Mouse (Mus musculus): Measurements from ENCODE around the gene Gm3952.

The Gm3952 gene

GRCm38 (mm10) chr8:128798594-128798993 is at the start of gene Gm3952:
Gene Gm3952 (minus strand): TSS chr8:128798694.
- DNase-seq (ENCODE audit: low spot score): no peak

GRCm38 (mm10) chr8:128843749-128844148 is 45.3 kb upstream of the Gm3952 start:
- no peak for DNase-seq (ENCODE audit: low spot score)

DNA sequence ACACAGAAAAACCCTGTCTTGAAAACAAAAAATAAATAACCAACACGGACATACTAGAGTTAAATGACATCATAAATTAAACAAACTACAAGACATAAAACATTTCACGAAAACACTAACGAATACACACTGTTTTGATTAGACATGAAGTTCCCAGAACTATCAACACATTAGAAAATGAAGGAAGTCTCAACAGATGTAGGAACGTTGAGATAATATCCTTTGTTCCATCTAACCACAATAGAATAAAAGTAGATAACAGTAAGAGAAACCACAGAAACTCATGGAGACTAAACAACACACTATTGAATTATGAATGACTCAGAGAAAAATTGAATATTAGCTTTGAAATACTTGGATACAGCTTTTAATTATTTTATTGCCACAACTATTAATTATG is 14.0 kb upstream of the Gm3952 start:
- no peak for DNase-seq (ENCODE audit: low spot score)

DNA sequence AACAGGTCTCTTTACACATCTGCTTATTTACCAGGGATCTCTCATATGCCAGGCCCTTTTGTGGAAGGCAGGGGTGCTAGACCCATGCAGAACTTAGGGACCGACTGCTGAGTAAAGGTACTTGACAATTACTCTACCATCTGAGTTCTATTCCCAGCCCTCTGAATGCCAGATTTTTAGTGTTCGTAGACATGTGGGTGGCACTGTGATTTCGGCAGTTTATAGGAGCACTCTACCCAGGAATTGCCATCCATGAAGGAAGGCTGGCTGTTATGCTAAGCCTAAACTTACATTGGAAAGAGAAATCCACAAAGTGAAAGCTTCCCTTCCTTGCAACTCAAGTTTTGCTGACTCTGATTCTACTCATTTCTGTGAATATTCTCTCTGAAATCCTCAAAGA is 62.8 kb downstream of the Gm3952 start:
- DNase-seq (ENCODE audit: low spot score): no peak

- DNase-seq (ENCODE audit: low spot score): no peak
Observed at GRCm38 (mm10) chr8:128734118-128734517, 64.4 kb downstream of the Gm3952 start.

GRCm38 (mm10) chr8:128732254-128732653 is 66.2 kb downstream of the Gm3952 start:
- no peak for DNase-seq (ENCODE audit: low spot score)

DNA sequence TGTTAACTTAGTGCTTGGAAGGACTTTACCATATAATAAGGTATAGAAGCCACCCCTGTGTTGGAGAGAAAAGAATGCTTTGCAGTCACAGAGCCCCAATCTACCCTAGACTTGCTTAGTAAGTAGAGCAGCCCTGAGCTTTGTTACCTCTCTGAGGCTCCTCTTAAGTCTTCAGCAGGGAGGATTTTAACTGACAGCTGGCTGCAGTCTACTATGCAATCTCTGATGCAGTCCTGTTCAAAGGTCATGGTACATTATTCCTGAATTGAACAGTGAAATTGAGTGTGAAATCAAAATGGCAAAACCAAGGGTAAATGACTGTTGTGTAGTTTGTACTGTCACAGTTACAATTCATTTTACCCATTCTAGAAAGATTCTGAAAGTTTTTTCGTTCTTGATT is 71.3 kb downstream of the Gm3952 start:
- DNase-seq (ENCODE audit: low spot score): no peak

DNA sequence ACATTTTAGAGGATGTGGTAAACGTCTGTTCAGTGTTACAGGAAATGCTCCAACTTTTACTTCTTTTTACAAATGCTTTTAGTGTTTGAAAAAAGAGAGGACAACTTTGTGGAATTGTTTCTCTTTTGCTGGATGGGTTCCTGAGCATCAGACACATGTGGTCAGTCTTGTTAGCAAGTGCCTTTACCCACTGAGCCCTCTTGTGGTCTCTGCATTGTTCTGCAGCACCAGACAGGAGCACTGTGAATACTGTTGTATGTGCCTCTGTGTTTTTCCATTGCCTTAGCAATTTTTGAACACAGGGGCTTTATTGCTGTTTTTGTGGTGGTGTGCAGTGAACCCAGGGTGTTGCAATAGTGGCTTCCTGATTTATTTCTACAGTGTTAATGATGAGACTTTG is 73.7 kb downstream of the Gm3952 start:
- DNase-seq (ENCODE audit: low spot score): no peak

DNA sequence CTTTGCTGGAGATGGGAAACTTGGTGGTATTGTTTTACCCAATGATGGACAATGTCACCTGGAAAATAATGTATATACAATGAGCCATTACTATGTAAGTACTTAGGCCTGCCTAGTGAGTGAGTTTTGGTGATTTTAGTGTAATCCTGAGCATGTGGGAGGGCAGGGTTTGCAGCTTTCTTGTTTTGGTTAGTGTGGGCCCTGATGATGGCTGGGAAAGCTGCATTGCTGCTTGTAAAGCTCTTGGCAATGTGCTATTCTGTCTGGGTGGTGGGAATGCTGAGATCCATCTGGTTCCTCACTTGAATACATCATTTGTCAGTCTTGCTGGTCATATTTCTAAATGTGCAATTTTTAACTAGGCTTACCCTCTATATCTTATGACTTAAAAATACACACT is 82.3 kb downstream of the Gm3952 start:
- DNase-seq (ENCODE audit: low spot score): no peak

- DNase-seq (ENCODE audit: low spot score): peak; percentile 90
Observed at GRCm38 (mm10) chr8:128709261-128709660, 89.2 kb downstream of the Gm3952 start.

DNA sequence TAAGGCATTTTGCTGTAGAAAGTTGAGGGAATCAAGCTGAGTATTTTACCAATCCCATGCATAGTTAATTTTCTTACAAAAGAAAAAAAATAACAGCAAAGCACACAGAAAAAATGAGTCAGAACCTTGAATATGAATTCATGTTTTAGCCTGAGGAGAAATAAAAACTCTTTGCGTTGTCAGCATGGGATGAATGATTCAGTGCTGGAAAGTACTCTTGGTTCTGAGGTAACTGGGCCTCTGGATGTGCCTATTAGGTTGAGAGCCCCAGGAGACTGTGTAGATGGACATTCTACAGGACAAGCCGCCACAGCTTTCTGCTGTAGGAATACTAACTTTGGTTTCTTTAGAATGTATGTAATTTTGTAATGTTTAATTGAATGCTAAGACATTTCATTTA is 93.7 kb downstream of the Gm3952 start:
- DNase-seq (ENCODE audit: low spot score): no peak

DNA sequence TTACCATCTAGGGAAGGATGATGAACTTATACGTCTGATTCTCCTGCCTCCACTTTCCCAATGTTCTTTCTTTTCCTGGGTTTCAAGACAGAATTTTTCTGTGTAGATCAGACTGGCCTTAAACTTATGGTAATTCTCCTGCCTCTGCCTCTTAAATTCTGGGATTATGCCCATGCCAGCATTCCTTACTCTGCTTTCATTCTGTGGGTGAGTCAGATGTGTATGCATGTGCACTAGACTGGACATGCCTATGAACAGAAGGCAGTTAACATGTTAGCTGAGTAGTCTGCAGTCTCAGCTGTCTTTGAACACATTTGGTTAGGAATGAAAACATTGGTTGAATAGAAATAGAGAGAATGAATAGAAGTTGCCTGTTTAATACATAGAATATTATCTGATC is 94.1 kb downstream of the Gm3952 start:
- DNase-seq (ENCODE audit: low spot score): no peak

- DNase-seq (ENCODE audit: low spot score): no peak
Observed at GRCm38 (mm10) chr8:128697945-128698344, 100.5 kb downstream of the Gm3952 start.

GRCm38 (mm10) chr8:128696701-128697397 is 101.6 kb downstream of the Gm3952 start:
- no peak for DNase-seq (ENCODE audit: low spot score)

Measured in testis, postnatal 10 days (tissue).